Mouse (Mus musculus) bone marrow, adult 2 months (tissue): Measurements from ENCODE around the gene Scyl2. TPM values are rescaled to one million over a fixed set of nuclear protein-coding genes. Genes with fewer than 3 reads are reported as not detected.

Experiments used
- H3K27ac ChIP-seq: fragments of 200-500 bp; 2 replicates; pipeline ENCODE4 v1.5.1; 2012; ENCODE audit warnings: low read depth, mild to moderate bottlenecking, control low read depth, inconsistent platforms, low read length; ENCODE audit not compliant: control insufficient read depth, poor library complexity, insufficient read depth
- H3K4me1 ChIP-seq: fragments of 200-500 bp; 2 replicates; pipeline ENCODE4 v1.6.1; 2011; ENCODE audit warnings: low read length; ENCODE audit not compliant: control insufficient read depth, insufficient read depth
- H3K4me3 ChIP-seq: fragments of 200-500 bp; replicated peaks from 2 replicates; pipeline ENCODE3; 2011; ENCODE audit warnings: mild to moderate bottlenecking, low read depth, low read length, control low read depth; ENCODE audit not compliant: control insufficient read depth
- CTCF ChIP-seq: fragments of 200-500 bp; IDR thresholded peaks from 2 replicates; pipeline ENCODE4 v1.5.1; 2011; ENCODE audit warnings: low read length, control low read depth; ENCODE audit not compliant: control insufficient read depth, insufficient read depth
- POLR2A ChIP-seq: fragments of 200-500 bp; IDR thresholded peaks from 2 replicates; pipeline ENCODE4 v1.6.1; 2011; ENCODE audit warnings: low read depth, mild to moderate bottlenecking, control low read depth, low read length, borderline replicate concordance; ENCODE audit not compliant: control insufficient read depth
- WGBS: fragments of 180-500 bp; shearing (Covaris S2); methylation state at CpG from one replicate; pipeline ENCODE4 v1.1.7; 2018; 5-methylcytosine and 5-hydroxymethylcytosine counted together
- polyA plus RNA-seq: library from polyadenylated mRNA; stranded (reverse); fragments of >200 nt; gene quantifications from 2 replicates; pipeline ENCODE4 v1.2.4, GENCODE M21; 2011; ENCODE audit warnings: low replicate concordance; ENCODE audit not compliant: missing spikeins, insufficient read depth, insufficient read length

Gene Scyl2
- polyA plus RNA-seq, 1 experiment: 11.8 TPM

DNA sequence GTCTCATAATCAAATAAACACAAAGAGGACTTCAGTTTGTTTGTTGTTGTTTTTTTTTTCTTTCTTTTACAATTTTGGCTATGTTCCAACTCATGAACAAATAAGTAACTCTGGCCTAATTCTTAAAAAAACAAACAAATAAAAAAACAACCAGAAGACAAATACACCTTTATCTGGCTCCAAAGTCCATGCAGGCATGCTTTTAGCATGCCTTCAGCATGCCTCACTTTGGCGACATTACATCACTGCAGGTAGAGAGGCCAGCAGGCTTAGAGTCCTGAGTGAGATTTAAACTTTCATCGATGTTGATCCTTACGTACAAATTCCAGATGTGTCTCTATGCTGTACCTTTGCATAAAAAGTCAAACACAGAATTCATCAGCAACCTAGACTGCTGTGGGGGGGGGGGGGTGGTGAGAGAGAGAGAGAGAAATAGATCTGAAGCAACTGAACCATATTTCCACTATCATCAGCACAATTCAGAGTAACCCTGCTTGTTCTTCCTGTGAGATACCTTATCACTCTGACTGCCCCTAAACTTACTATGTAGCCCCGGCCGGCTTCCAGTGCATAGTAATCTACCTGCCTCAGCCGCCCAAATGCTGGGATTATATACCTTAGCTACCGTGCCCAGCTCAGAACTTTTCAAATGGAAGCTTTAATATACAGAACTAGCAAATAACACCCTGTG is 52.2 kb downstream of the Scyl2 start:
- Histone ChIP-seq H3K27ac (no peak overlapping the region), H3K4me1 (no peaks in the 10 kb centered on the region), H3K4me3 (no peak overlapping the region)
- 76% methylated on average over 7 of the region's 7 CpGs for WGBS
- no peak for TF ChIP-seq CTCF
- no peak for TF ChIP-seq POLR2A

GRCm38 (mm10) chr10:89633121-89633520 is 53.0 kb downstream of the Scyl2 start:
- Histone ChIP-seq H3K27ac (no peak overlapping the region), H3K4me1 (no peaks in the 10 kb centered on the region), H3K4me3 (no peak overlapping the region)
- no peak for TF ChIP-seq CTCF
- WGBS: 81% methylated on average over 4 of the region's 4 CpGs

DNA sequence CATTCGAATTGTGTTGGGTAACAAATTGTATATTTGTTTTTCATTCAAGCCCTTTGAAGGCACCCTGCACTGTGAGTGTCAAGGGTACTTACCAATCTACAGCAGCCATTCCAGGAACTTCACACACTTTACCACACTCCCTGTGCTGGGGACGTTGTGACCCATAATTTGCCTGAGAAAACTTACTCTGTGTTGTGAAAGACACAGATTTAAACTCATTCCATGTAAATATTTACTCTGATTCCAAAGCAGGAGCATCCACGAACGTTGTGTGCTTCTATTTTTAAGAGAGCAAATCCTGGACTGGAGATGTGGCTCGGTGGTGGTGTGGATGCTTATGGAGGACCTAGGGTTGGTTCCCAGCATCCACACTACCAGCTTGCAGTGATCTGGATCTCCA is 54.3 kb downstream of the Scyl2 start:
- Histone ChIP-seq H3K4me3 (no peak overlapping the region), H3K27ac (no peak overlapping the region), H3K4me1 (no peaks in the 10 kb centered on the region)
- WGBS: 77% methylated on average over 5 of the region's 5 CpGs
- no peak for TF ChIP-seq POLR2A
- no peak for TF ChIP-seq CTCF

DNA sequence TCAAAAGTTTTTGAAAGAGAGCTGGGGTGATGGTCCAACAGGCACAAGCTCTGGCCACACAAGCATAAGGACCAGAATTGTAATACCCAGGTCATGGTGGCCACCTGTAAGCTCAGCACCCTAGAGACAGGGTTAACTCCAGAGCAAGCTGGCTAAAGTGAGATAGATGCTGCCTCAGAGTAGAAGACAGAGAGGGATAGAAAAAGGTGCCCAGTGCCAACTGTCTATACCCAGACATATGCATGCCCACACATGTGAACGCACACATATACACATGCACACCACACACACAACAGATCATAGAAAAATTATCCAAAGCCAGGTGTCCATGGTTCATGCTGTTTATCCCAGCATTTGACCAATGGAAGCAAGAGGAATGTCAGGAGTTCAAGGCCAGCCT is 55.5 kb downstream of the Scyl2 start:
- 79% methylated on average over 1 of the region's 1 CpGs for WGBS
- no peak for TF ChIP-seq POLR2A
- no peak for TF ChIP-seq CTCF
- Histone ChIP-seq H3K4me1 (no peaks in the 10 kb centered on the region), H3K4me3 (no peak overlapping the region), H3K27ac (no peak overlapping the region)

DNA sequence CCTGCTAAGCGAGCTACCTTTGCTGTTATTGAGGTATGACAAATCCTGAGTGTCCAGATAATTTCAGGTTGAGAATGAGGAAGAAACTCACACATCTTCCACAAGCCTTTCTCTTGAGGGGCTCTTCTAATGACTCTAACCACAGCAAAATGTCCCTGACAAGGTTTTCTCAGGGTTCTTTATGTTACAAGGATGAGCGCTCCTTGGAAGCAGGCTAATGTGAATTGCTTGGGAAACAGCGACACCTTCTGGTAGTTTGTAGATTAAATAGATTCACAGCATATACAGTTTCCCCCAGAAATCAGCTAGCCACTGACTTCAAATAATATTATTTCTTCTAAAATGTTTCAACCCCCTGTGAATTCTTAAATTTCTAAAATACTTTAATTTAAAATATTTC is 56.0 kb downstream of the Scyl2 start:
- TF ChIP-seq CTCF (no peak), POLR2A (no peak)
- WGBS: 35% methylated on average over 3 of the region's 3 CpGs
- H3K4me1 ChIP-seq: no peaks in the 10 kb centered on the region
- H3K27ac ChIP-seq: no peak overlapping the region
- no peak overlapping the region for H3K4me3 ChIP-seq

GRCm38 (mm10) chr10:89626714-89627113 is 59.4 kb downstream of the Scyl2 start:
- Histone ChIP-seq H3K27ac (no peak overlapping the region), H3K4me1 (no peaks in the 10 kb centered on the region), H3K4me3 (no peak overlapping the region)
- no peak for TF ChIP-seq POLR2A
- TF ChIP-seq CTCF: no peak
- 81% methylated on average over 2 of the region's 2 CpGs for WGBS

- H3K27ac ChIP-seq: no peak overlapping the region
- TF ChIP-seq POLR2A (no peak), CTCF (no peak)
- WGBS: 85% methylated on average over 2 of the region's 2 CpGs
These were observed 61.9 kb downstream of the Scyl2 start for GRCm38 (mm10) chr10:89624196-89624595.

DNA sequence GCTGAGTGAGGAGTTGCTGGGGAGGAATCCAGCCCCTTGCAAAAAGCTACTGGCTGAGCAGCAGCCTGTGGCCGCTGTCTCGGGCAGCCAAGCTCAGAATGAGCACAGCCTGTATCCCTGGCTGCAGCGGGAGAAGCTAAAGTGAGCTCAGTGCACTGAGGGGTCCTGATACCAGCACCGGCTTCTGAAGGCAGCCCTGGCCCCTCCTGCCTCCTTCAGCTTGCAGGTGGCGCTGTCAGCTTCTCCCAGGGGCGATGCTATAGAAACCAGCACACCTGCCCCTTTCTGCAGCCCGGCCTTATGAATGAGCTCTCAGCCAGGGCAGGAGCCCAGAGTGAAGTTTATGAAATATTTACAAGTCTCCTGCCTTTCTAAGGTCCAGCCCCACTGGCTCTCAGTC is 65.0 kb downstream of the Scyl2 start, which contains the start of gene Slc17a8:
Gene Slc17a8 (minus strand): TSS at position 125 of the 400 bp plus-strand sequence.
- WGBS: 84% methylated on average over 7 of the region's 7 CpGs
- H3K4me3 ChIP-seq: no peak within 1 kb of the TSS
- no peaks in the 10 kb centered on the region for H3K4me1 ChIP-seq
- no peak for TF ChIP-seq CTCF
- TF ChIP-seq POLR2A: no peak
- H3K27ac ChIP-seq: no peak within 1 kb of the TSS

More at GRCm38 (mm10) chr10:89624196-89624595, 61.9 kb downstream of the Scyl2 start:
- H3K4me3 ChIP-seq: no peak overlapping the region
- H3K4me1 ChIP-seq: no peaks in the 10 kb centered on the region

GRCm38 (mm10) chr10:89599311-89599710 is 86.8 kb downstream of the Scyl2 start:
- Histone ChIP-seq H3K4me1 (no peaks in the 10 kb centered on the region; the same call in 1 of the 2 replicates), H3K27ac (no peak overlapping the region), H3K4me3 (no peak overlapping the region)
- TF ChIP-seq CTCF: no peak
- TF ChIP-seq POLR2A: no peak
- 60% methylated on average over 5 of the region's 5 CpGs for WGBS
